Mouse (Mus musculus): ENCODE results near the gene Epha3.

Epha3 gene

GRCm38 (mm10) chr16:63782101-63782500 lies 81.9 kb downstream of the Epha3 start:
- DNase-seq: no peak

- no peak for DNase-seq
Observed at GRCm38 (mm10) chr16:63780151-63780550, 83.8 kb downstream of the Epha3 start.

GRCm38 (mm10) chr16:63777811-63778210 lies 86.2 kb downstream of the Epha3 start:
- DNase-seq: no peak

- no peak for DNase-seq
Observed at GRCm38 (mm10) chr16:63772566-63772965, 91.4 kb downstream of the Epha3 start.

GRCm38 (mm10) chr16:63767589-63767988 lies 96.4 kb downstream of the Epha3 start:
- no peak for DNase-seq

GRCm38 (mm10) chr16:63761177-63761576 lies 102.8 kb downstream of the Epha3 start:
- no peak for DNase-seq

- DNase-seq: no peak
Observed at GRCm38 (mm10) chr16:63760112-63760511, 103.9 kb downstream of the Epha3 start.

GRCm38 (mm10) chr16:63753052-63753451 lies 110.9 kb downstream of the Epha3 start:
- DNase-seq: no peak

GRCm38 (mm10) chr16:63747817-63748216 lies 116.2 kb downstream of the Epha3 start:
- no peak for DNase-seq

GRCm38 (mm10) chr16:63745465-63745864 lies 118.5 kb downstream of the Epha3 start:
- DNase-seq: no peak

GRCm38 (mm10) chr16:63743208-63743854 lies 120.6 kb downstream of the Epha3 start:
- DNase-seq: no peak

- no peak for DNase-seq
Observed at GRCm38 (mm10) chr16:63719235-63719634, 144.7 kb downstream of the Epha3 start.

GRCm38 (mm10) chr16:63717317-63717716 lies 146.7 kb downstream of the Epha3 start:
- no peak for DNase-seq

GRCm38 (mm10) chr16:63706912-63707868 lies 156.8 kb downstream of the Epha3 start:
- DNase-seq: no peak

- no peak for DNase-seq
Observed at GRCm38 (mm10) chr16:63689371-63689770, 174.6 kb downstream of the Epha3 start.

- no peak for DNase-seq
Observed at GRCm38 (mm10) chr16:63684211-63684610, 179.8 kb downstream of the Epha3 start.

GRCm38 (mm10) chr16:63674426-63674825 lies 189.5 kb downstream of the Epha3 start:
- DNase-seq: no peak

GRCm38 (mm10) chr16:63673236-63673840 lies 190.6 kb downstream of the Epha3 start:
- no peak for DNase-seq

GRCm38 (mm10) chr16:63665897-63666464 lies 198.0 kb downstream of the Epha3 start:
- DNase-seq: no peak

- DNase-seq: no peak
Observed at GRCm38 (mm10) chr16:63658302-63658974, 205.5 kb downstream of the Epha3 start.

GRCm38 (mm10) chr16:63657743-63658142 lies 206.2 kb downstream of the Epha3 start:
- no peak for DNase-seq

GRCm38 (mm10) chr16:63653393-63653918 lies 210.5 kb downstream of the Epha3 start:
- no peak for DNase-seq
